Mouse (Mus musculus): Measurements from ENCODE around the gene Gm4567. TPM values are rescaled to one million over a fixed set of nuclear protein-coding genes. Genes with fewer than 3 reads are reported as not detected.
"Not testable (repeated sequence)": the region's sequence is repeated elsewhere in the genome, so short reads cannot be mapped to it uniquely, and the experiment has no call there.

The Gm4567 gene
- not detected in 2 replicates for total RNA-seq (2012; rRNA removed)
- total RNA-seq (2014; rRNA removed), result not detected in 2 replicates
- polyA plus RNA-seq (2012; ENCODE audit: insufficient read length, low read depth), result not detected in 2 replicates

- H3K27ac ChIP-seq (ENCODE audit: insufficient read depth, low read depth); in situ Hi-C loops (cut with MboI; ENCODE audit: low pct_ligation_motif_present, low pct_unique_long_range_greater_than_20kb, low sequenced_read_pairs); H3K27me3 ChIP-seq (replicated peaks); H3K4me3 ChIP-seq (replicated peaks in 1 of 3; ENCODE audit: low read depth in 2 of 3, low read length in 2 of 3, poor library complexity in 1 of 3); H3K4me1 ChIP-seq (ENCODE audit: control insufficient read depth in 1 of 2, insufficient read depth in 2 of 2); H3K79me2 ChIP-seq (replicated peaks; ENCODE audit: control insufficient read depth, extremely low read depth, insufficient read depth, poor library complexity, severe bottlenecking); H3K36me3 ChIP-seq (replicated peaks in 1 of 2; ENCODE audit: control insufficient read depth in 1 of 2, insufficient read depth in 1 of 2, low read length in 1 of 2); H3K9ac ChIP-seq (ENCODE audit: insufficient read depth, low read depth); H3K9me3 ChIP-seq (replicated peaks; ENCODE audit: low read length); dilution Hi-C loops (cut with MboI; ENCODE audit: extremely low pct_ligation_motif_present, extremely low pct_unique_long_range_greater_than_20kb, low sequenced_read_pairs); H3K4me2 ChIP-seq (ENCODE audit: insufficient read depth, low read depth, poor library complexity, severe bottlenecking); DNase-seq (ENCODE audit: extremely low read depth): not testable (repeated sequence)
These were observed at the start of gene Gm4567 for GRCm38 (mm10) chr7:22719610-22720009. TSS of gene Gm4567 (minus strand) at chr7:22719710.

GRCm38 (mm10) chr7:22761397-22761796 is 41.9 kb upstream of the Gm4567 start, which contains the start of gene Vmn1r157:
TSS of gene Vmn1r157 (plus strand) at chr7:22761697.
- H3K36me3 ChIP-seq (replicated peaks in 1 of 2; ENCODE audit: control insufficient read depth in 1 of 2, insufficient read depth in 1 of 2, low read length in 1 of 2); DNase-seq (ENCODE audit: extremely low read depth); H3K27me3 ChIP-seq (replicated peaks); H3K4me1 ChIP-seq (ENCODE audit: control insufficient read depth in 1 of 2, insufficient read depth in 2 of 2); dilution Hi-C loops (cut with MboI; ENCODE audit: extremely low pct_ligation_motif_present, extremely low pct_unique_long_range_greater_than_20kb, low sequenced_read_pairs); in situ Hi-C loops (cut with MboI; ENCODE audit: low pct_ligation_motif_present, low pct_unique_long_range_greater_than_20kb, low sequenced_read_pairs); H3K79me2 ChIP-seq (replicated peaks; ENCODE audit: control insufficient read depth, extremely low read depth, insufficient read depth, poor library complexity, severe bottlenecking); H3K9me3 ChIP-seq (replicated peaks; ENCODE audit: low read length); H3K4me3 ChIP-seq (replicated peaks in 1 of 3; ENCODE audit: low read depth in 2 of 3, low read length in 2 of 3, poor library complexity in 1 of 3); H3K4me2 ChIP-seq (ENCODE audit: insufficient read depth, low read depth, poor library complexity, severe bottlenecking); H3K27ac ChIP-seq (ENCODE audit: insufficient read depth, low read depth); H3K9ac ChIP-seq (ENCODE audit: insufficient read depth, low read depth): not testable (repeated sequence)

- H3K27me3 ChIP-seq (replicated peaks); H3K4me3 ChIP-seq (replicated peaks in 1 of 3; ENCODE audit: low read depth in 2 of 3, low read length in 2 of 3, poor library complexity in 1 of 3); in situ Hi-C loops (cut with MboI; ENCODE audit: low pct_ligation_motif_present, low pct_unique_long_range_greater_than_20kb, low sequenced_read_pairs); DNase-seq (ENCODE audit: extremely low read depth); H3K79me2 ChIP-seq (replicated peaks; ENCODE audit: control insufficient read depth, extremely low read depth, insufficient read depth, poor library complexity, severe bottlenecking); H3K36me3 ChIP-seq (replicated peaks in 1 of 2; ENCODE audit: control insufficient read depth in 1 of 2, insufficient read depth in 1 of 2, low read length in 1 of 2); dilution Hi-C loops (cut with MboI; ENCODE audit: extremely low pct_ligation_motif_present, extremely low pct_unique_long_range_greater_than_20kb, low sequenced_read_pairs); H3K4me2 ChIP-seq (ENCODE audit: insufficient read depth, low read depth, poor library complexity, severe bottlenecking); H3K9ac ChIP-seq (ENCODE audit: insufficient read depth, low read depth); H3K4me1 ChIP-seq (ENCODE audit: control insufficient read depth in 1 of 2, insufficient read depth in 2 of 2); H3K9me3 ChIP-seq (replicated peaks; ENCODE audit: low read length); H3K27ac ChIP-seq (ENCODE audit: insufficient read depth, low read depth): not testable (repeated sequence)
These were observed 27.3 kb downstream of the Gm4567 start, which contains the start of gene Gm8693 for GRCm38 (mm10) chr7:22692217-22692616. TSS of gene Gm8693 (minus strand) at chr7:22692317.

Other genes with a start within 250 kb of the Gm4567 start
- gene Vmn1r151, start 220.0 kb downstream of the Gm4567 start, total RNA-seq (2012; rRNA removed), result not detected in 2 replicates
- not detected in 2 replicates for gene Vmn1r151, start 220.0 kb downstream of the Gm4567 start, total RNA-seq (2014; rRNA removed)
- gene Vmn1r151, start 220.0 kb downstream of the Gm4567 start, polyA plus RNA-seq (2012; ENCODE audit: insufficient read length, low read depth), result not detected in 2 replicates
- gene Vmn1r152, start 196.7 kb downstream of the Gm4567 start, total RNA-seq (2012; rRNA removed), result not detected in 2 replicates
- not detected in 2 replicates for gene Vmn1r152, start 196.7 kb downstream of the Gm4567 start, total RNA-seq (2014; rRNA removed)
- gene Vmn1r152, start 196.7 kb downstream of the Gm4567 start, polyA plus RNA-seq (2012; ENCODE audit: insufficient read length, low read depth), result not detected in 2 replicates
- gene Gm8677, start 184.8 kb downstream of the Gm4567 start, total RNA-seq (2012; rRNA removed), result not detected in 2 replicates
- not detected in 2 replicates for gene Gm8677, start 184.8 kb downstream of the Gm4567 start, total RNA-seq (2014; rRNA removed)
- not detected in 2 replicates for gene Gm8677, start 184.8 kb downstream of the Gm4567 start, polyA plus RNA-seq (2012; ENCODE audit: insufficient read length, low read depth)
- not detected in 2 replicates for gene Gm4201, start 154.4 kb downstream of the Gm4567 start, total RNA-seq (2012; rRNA removed)
- gene Gm4201, start 154.4 kb downstream of the Gm4567 start, total RNA-seq (2014; rRNA removed), result not detected in 2 replicates
- gene Gm4201, start 154.4 kb downstream of the Gm4567 start, polyA plus RNA-seq (2012; ENCODE audit: insufficient read length, low read depth), result not detected in 2 replicates
- not detected in 2 replicates for gene Gm4565, start 131.6 kb downstream of the Gm4567 start, total RNA-seq (2012; rRNA removed)
- gene Gm4565, start 131.6 kb downstream of the Gm4567 start, total RNA-seq (2014; rRNA removed), result not detected in 2 replicates
- not detected in 2 replicates for gene Gm4565, start 131.6 kb downstream of the Gm4567 start, polyA plus RNA-seq (2012; ENCODE audit: insufficient read length, low read depth)
- gene Vmn1r155, start 61.7 kb downstream of the Gm4567 start, total RNA-seq (2012; rRNA removed), result not detected in 2 replicates
- gene Vmn1r155, start 61.7 kb downstream of the Gm4567 start, total RNA-seq (2014; rRNA removed), result not detected in 2 replicates
- not detected in 2 replicates for gene Vmn1r155, start 61.7 kb downstream of the Gm4567 start, polyA plus RNA-seq (2012; ENCODE audit: insufficient read length, low read depth)
- not detected in 2 replicates for gene Gm8693, start 27.4 kb downstream of the Gm4567 start, total RNA-seq (2012; rRNA removed)
- gene Gm8693, start 27.4 kb downstream of the Gm4567 start, total RNA-seq (2014; rRNA removed), result not detected in 2 replicates
- not detected in 2 replicates for gene Gm8693, start 27.4 kb downstream of the Gm4567 start, polyA plus RNA-seq (2012; ENCODE audit: insufficient read length, low read depth)
- gene Vmn1r157, start 42.0 kb upstream of the Gm4567 start, total RNA-seq (2012; rRNA removed), result not detected in 2 replicates
- not detected in 2 replicates for gene Vmn1r157, start 42.0 kb upstream of the Gm4567 start, total RNA-seq (2014; rRNA removed)
- gene Vmn1r157, start 42.0 kb upstream of the Gm4567 start, polyA plus RNA-seq (2012; ENCODE audit: insufficient read length, low read depth), result not detected in 2 replicates
- not detected in 2 replicates for gene Vmn1r158, start 71.1 kb upstream of the Gm4567 start, total RNA-seq (2012; rRNA removed)
- gene Vmn1r158, start 71.1 kb upstream of the Gm4567 start, total RNA-seq (2014; rRNA removed), result not detected in 2 replicates
- not detected in 2 replicates for gene Vmn1r158, start 71.1 kb upstream of the Gm4567 start, polyA plus RNA-seq (2012; ENCODE audit: insufficient read length, low read depth)
- not detected in 2 replicates for gene Vmn1r159, start 123.9 kb upstream of the Gm4567 start, total RNA-seq (2012; rRNA removed)
- gene Vmn1r159, start 123.9 kb upstream of the Gm4567 start, total RNA-seq (2014; rRNA removed), result not detected in 2 replicates
- gene Vmn1r159, start 123.9 kb upstream of the Gm4567 start, polyA plus RNA-seq (2012; ENCODE audit: insufficient read length, low read depth), result not detected in 2 replicates
- not detected in 2 replicates for gene Vmn1r160, start 151.5 kb upstream of the Gm4567 start, total RNA-seq (2012; rRNA removed)
- not detected in 2 replicates for gene Vmn1r160, start 151.5 kb upstream of the Gm4567 start, total RNA-seq (2014; rRNA removed)
- gene Vmn1r160, start 151.5 kb upstream of the Gm4567 start, polyA plus RNA-seq (2012; ENCODE audit: insufficient read length, low read depth), result not detected in 2 replicates

Measured in CH12.LX (cell line).